Mouse (Mus musculus) heart, embryonic 14.5 days (tissue): ENCODE measurements around the gene Klf2. TPM values are rescaled to one million over a fixed set of nuclear protein-coding genes. Genes with fewer than 3 reads are reported as not detected.

Experiments
- ATAC-seq: fragments of 200-750 bp; cut with Nextera tagmentation; 2 replicates; pipeline ENCODE4 v1.8.0; 2017; ENCODE audit warnings: low read depth, moderate TSS enrichment; ENCODE audit not compliant: insufficient number of reproducible peaks, insufficient read depth, low FRiP score
- H3K27ac ChIP-seq, 2 experiments: fragments of 200-500 bp in 1 of 2; fragments of 300-500 bp in 1 of 2; sonication (generic) in 1 of 2; replicated peaks in 1 of 2; 2 replicates each; pipeline ENCODE4 v1.5.1; 2012 to 2014; ENCODE audit warnings: low read depth in 2 of 2, low read length in 2 of 2, control low read depth in 1 of 2, mild to moderate bottlenecking in 1 of 2, mixed read lengths in 1 of 2; ENCODE audit not compliant: control insufficient read depth in 1 of 2, insufficient read depth in 1 of 2
- H3K27me3 ChIP-seq: fragments of 300-500 bp; sonication (generic); 2 replicates; pipeline ENCODE4 v1.6.1; 2014; ENCODE audit warnings: mild to moderate bottlenecking, low read length, control low read depth; ENCODE audit not compliant: control insufficient read depth, insufficient read depth
- H3K36me3 ChIP-seq: fragments of 300-500 bp; sonication (generic); 2 replicates; pipeline ENCODE4 v1.6.1; 2014; ENCODE audit warnings: mild to moderate bottlenecking, control low read depth, low read length, mixed read lengths; ENCODE audit not compliant: control insufficient read depth, insufficient read depth
- H3K4me1 ChIP-seq, 2 experiments: fragments of 200-500 bp in 1 of 2; fragments of 300-500 bp in 1 of 2; sonication (generic) in 1 of 2; 2 replicates each; pipeline ENCODE4 v1.6.1; 2012 to 2014; ENCODE audit warnings: low read length in 2 of 2, control low read depth in 1 of 2, mixed read lengths in 1 of 2; ENCODE audit not compliant: control insufficient read depth in 2 of 2, insufficient read depth in 2 of 2
- H3K4me2 ChIP-seq: fragments of 300-500 bp; sonication (generic); 2 replicates; pipeline ENCODE4 v1.6.1; 2014; ENCODE audit warnings: mild to moderate bottlenecking, low read length
- H3K4me3 ChIP-seq, 2 experiments: fragments of 200-500 bp in 1 of 2; fragments of 300-500 bp in 1 of 2; sonication (generic) in 1 of 2; 2 replicates each; pipeline ENCODE4 v1.5.1; 2012 to 2014; ENCODE audit warnings: low read length in 2 of 2, mild to moderate bottlenecking in 2 of 2, control low read depth in 1 of 2, low read depth in 1 of 2, moderate library complexity in 1 of 2; ENCODE audit not compliant: control insufficient read depth in 1 of 2, insufficient read depth in 1 of 2
- H3K9ac ChIP-seq: fragments of 300-500 bp; sonication (generic); 2 replicates; pipeline ENCODE4 v1.6.1; 2014; ENCODE audit warnings: mild to moderate bottlenecking, low read length
- H3K9me3 ChIP-seq: fragments of 300-500 bp; sonication (generic); 2 replicates; pipeline ENCODE4 v1.6.1; 2016; ENCODE audit warnings: low read length, control low read depth; ENCODE audit not compliant: control insufficient read depth
- WGBS: fragments of 180-500 bp; shearing (Covaris S2); extraction: QIAGEN DNeasy Blood & Tissue Kit; methylation state at CpG from one replicate; pipeline ENCODE4 v1.1.7; 2014; 5-methylcytosine and 5-hydroxymethylcytosine counted together
- polyA plus RNA-seq: library from polyadenylated mRNA; unstranded; fragments of >200 nt; fragmentation: Nextera tagmentation; extraction: Ambion mirVana; gene quantifications from 2 replicates; pipeline ENCODE4 v1.2.1, GENCODE M21; 2014

Gene Klf2
- 22.0 and 24.1 TPM in 2 replicates for polyA plus RNA-seq

DNA sequence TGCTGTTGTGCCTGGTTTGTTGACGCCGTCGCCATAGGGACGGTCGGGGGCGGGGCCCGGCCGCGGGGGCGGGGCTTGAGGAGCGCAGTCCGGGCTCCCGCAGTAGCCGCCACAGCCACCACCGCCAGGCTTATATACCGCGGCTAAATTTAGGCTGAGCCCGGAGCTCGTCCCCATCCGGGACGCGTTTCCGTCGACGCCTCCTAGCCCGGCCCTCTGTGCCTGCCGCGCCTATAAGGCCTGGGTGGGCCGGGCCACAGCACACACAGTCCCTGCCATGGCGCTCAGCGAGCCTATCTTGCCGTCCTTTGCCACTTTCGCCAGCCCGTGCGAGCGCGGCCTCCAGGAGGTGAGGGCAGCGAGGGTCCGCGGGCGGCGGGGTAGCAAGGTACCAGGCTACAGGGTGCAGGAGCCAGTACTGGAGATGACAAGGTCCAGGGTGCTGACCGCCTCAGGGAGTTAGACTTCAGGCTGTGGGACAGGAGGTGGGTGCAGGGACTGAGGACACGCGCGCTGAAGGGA lies at the start of gene Klf2:
Klf2 (plus strand) TSS at position 233 of the 522 bp plus-strand sequence.
- Histone ChIP-seq H3K4me1 (peaks cover 18 to 27% of the 10 kb centered on the region in 2 experiments), H3K27ac (peak within 1 kb of the TSS; percentile 71 to 86), H3K4me3 (peak within 1 kb of the TSS; percentile 77 to 89), H3K9ac (peak within 1 kb of the TSS; percentile 86), H3K9me3 (no peaks in the 10 kb centered on the region), H3K27me3 (no peaks in the 10 kb centered on the region), H3K36me3 (peaks cover 19% of the 10 kb centered on the region), H3K4me2 (peak within 1 kb of the TSS; percentile 90)
- under 1% methylated on average over 46 of the region's 46 CpGs for WGBS
- ATAC-seq, result peak; percentile 97

DNA sequence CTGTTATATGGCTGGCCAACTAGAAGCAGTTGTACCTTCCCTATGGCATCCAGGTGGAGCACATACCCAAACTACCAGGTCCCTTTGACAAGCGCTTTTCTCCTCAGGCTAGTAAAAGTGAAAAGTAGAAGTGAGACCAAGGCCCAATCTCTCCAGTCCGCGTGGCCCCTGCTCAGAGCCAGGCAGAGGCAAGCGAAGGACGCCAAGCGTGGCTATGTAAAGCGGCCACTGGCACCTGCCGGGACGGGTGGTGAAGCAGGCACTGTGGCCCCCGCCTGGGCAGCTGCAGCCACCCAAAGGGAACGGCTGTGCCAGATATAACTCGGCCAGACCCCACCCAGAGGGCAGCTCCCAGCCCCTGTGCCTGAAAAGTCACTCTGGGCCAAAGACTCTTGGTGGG lies 48.2 kb upstream of the Klf2 start:
- Histone ChIP-seq H3K4me2 (no peak overlapping the region), H3K27ac (no peak overlapping the region), H3K9ac (no peak overlapping the region), H3K9me3 (no peaks in the 10 kb centered on the region), H3K4me3 (no peak overlapping the region), H3K4me1 (peaks cover 6 to 10% of the 10 kb centered on the region in 2 experiments), H3K27me3 (no peaks in the 10 kb centered on the region), H3K36me3 (no peaks in the 10 kb centered on the region)
- ATAC-seq, result no peak
- WGBS, result 85% methylated on average over 12 of the region's 12 CpGs

DNA sequence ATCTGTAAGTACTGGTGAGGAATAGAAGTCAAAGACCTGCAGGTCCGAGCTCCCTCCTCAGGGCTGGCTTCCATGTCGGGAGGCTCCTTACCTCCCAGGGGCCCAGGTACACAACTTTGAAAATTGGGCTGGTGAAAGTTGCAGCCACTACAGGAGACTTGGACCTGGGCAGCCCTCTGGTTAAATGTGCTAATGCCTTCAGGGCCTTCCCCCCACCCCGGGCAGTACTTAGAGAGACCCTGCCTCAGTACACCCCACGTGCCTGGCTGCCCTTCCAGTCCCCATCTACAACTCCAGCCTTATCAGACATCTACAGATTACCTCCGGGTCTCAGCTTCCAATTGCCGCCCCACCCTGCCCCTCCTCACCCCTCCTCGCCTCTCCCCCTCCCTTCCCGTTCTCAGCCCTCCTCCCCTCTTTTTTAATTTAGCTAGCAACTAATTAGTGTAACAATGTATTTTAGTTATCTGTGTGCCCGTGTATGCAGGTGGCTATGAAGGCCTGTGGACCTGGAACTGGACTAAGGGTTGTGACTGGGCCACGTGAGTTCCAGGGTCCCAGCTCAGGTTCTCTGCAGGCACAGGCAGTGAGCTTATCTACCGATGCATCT lies 47.7 kb upstream of the Klf2 start:
- 60% methylated on average over 11 of the region's 11 CpGs for WGBS
- H3K27ac ChIP-seq, result no peak overlapping the region

DNA sequence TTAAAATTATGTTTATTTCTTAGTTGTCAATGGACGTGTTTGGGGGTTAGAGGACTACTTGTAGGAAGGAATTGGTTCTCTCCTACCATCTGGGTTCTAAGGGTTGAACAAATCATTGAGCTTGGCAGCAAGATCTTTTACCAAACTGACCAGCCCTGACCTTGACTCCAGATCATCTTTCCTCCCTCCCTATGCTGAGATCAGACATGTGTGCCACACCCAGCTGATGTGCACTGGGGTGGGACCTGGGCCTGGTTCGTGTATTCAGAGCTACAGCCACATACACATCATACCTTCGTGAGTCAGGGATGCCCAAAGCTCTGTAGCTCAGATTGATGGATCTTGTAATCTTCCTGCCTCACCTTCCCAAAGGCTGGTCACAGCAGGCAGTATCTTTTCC lies 47.1 kb upstream of the Klf2 start:
- H3K27me3 ChIP-seq, result no peaks in the 10 kb centered on the region
- no peak overlapping the region for H3K4me3 ChIP-seq
- H3K27ac ChIP-seq, result no peak overlapping the region
- no peak overlapping the region for H3K9ac ChIP-seq
- no peaks in the 10 kb centered on the region for H3K36me3 ChIP-seq
- H3K4me2 ChIP-seq, result no peak overlapping the region
- H3K9me3 ChIP-seq, result no peaks in the 10 kb centered on the region
- no peak for ATAC-seq
- 69% methylated on average over 3 of the region's 3 CpGs for WGBS
- H3K4me1 ChIP-seq, result peaks cover 6 to 10% of the 10 kb centered on the region in 2 experiments

More for the DNA sequence above, 47.7 kb upstream of the Klf2 start:
- H3K4me1 ChIP-seq, result peaks cover 6 to 10% of the 10 kb centered on the region in 2 experiments
- no peak overlapping the region for H3K4me2 ChIP-seq
- no peak overlapping the region for H3K9ac ChIP-seq
- no peaks in the 10 kb centered on the region for H3K9me3 ChIP-seq
- no peaks in the 10 kb centered on the region for H3K27me3 ChIP-seq
- no peaks in the 10 kb centered on the region for H3K36me3 ChIP-seq
- H3K4me3 ChIP-seq, result no peak overlapping the region
- ATAC-seq, result no peak

DNA sequence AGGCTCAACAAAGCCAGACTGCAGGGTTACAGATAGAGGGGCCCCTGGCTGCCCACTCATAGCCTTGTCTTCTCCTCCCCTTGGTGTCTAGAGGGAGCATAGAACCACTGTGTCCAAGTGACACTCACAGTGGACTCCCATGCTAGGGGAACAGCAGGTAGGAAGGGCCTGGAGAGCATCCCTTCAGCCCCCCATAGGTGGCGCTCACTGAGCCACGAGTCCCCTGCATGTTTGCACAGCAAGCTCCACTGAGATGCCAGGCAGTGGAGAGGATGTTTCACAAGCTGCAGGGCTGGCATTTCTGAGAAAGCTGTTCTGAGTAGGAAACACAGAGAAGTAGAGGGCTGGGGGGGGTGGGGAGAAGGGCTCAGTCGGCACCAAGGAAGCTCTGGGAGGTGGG lies 46.5 kb upstream of the Klf2 start:
- Histone ChIP-seq H3K27ac (no peak overlapping the region), H3K36me3 (no peaks in the 10 kb centered on the region), H3K27me3 (no peaks in the 10 kb centered on the region), H3K4me1 (peaks cover 6 to 13% of the 10 kb centered on the region in 2 experiments), H3K9ac (no peak overlapping the region), H3K4me3 (no peak overlapping the region), H3K4me2 (no peak overlapping the region), H3K9me3 (no peaks in the 10 kb centered on the region)
- ATAC-seq, result no peak
- 15% methylated on average over 3 of the region's 3 CpGs for WGBS

- no peak for ATAC-seq
- Histone ChIP-seq H3K36me3 (no peaks in the 10 kb centered on the region), H3K9me3 (no peaks in the 10 kb centered on the region), H3K27ac (no peak overlapping the region), H3K9ac (no peak overlapping the region), H3K4me1 (peaks cover 6 to 10% of the 10 kb centered on the region in 2 experiments), H3K27me3 (no peaks in the 10 kb centered on the region), H3K4me3 (no peak overlapping the region), H3K4me2 (no peak overlapping the region)
- 58% methylated on average over 1 of the region's 1 CpGs for WGBS
Observed at GRCm38 (mm10) chr8:72273111-72273770, 45.6 kb upstream of the Klf2 start.

- 74% methylated on average over 5 of the region's 5 CpGs for WGBS
- no peak overlapping the region for H3K4me2 ChIP-seq
- ATAC-seq, result no peak
- no peak overlapping the region for H3K9ac ChIP-seq
- no peaks in the 10 kb centered on the region for H3K9me3 ChIP-seq
- H3K36me3 ChIP-seq, result no peaks in the 10 kb centered on the region
- H3K4me1 ChIP-seq, result peaks cover 3 to 5% of the 10 kb centered on the region in 2 experiments
- no peaks in the 10 kb centered on the region for H3K27me3 ChIP-seq
- H3K4me3 ChIP-seq, result no peak overlapping the region
- H3K27ac ChIP-seq, result no peak overlapping the region
Observed at GRCm38 (mm10) chr8:72273807-72274206, 45.0 kb upstream of the Klf2 start.
